Mouse (Mus musculus) erythroblast, embryonic 14.5 days (primary cell): ENCODE measurements around the gene Ppa1. TPM values are rescaled to one million over a fixed set of nuclear protein-coding genes. Genes with fewer than 3 reads are reported as not detected.
"Not testable (repeated sequence)": the region's sequence is repeated elsewhere in the genome, so short reads cannot be mapped to it uniquely, and the experiment has no call there.

ENCODE experiments used
- H3K27me3 ChIP-seq: 2 replicates; pipeline ENCODE4 v1.6.1; 2012; ENCODE audit warnings: inconsistent platforms; ENCODE audit not compliant: control insufficient read depth
- H3K36me3 ChIP-seq: 2 replicates; pipeline ENCODE4 v1.6.1; 2012; ENCODE audit warnings: mild to moderate bottlenecking, inconsistent platforms; ENCODE audit not compliant: control insufficient read depth
- H3K4me1 ChIP-seq: 2 replicates; pipeline ENCODE4 v1.6.1; 2012; ENCODE audit warnings: inconsistent platforms; ENCODE audit not compliant: control insufficient read depth
- H3K4me3 ChIP-seq: replicated peaks from 2 replicates; pipeline ENCODE3; 2012; ENCODE audit warnings: moderate library complexity, mild to moderate bottlenecking, inconsistent platforms
- H3K9me3 ChIP-seq: 2 replicates; pipeline ENCODE4 v1.6.1; 2012; ENCODE audit warnings: low read length, inconsistent platforms, mixed read lengths; ENCODE audit not compliant: control insufficient read depth
- GATA1 ChIP-seq: IDR thresholded peaks from 2 replicates; pipeline ENCODE4 v1.6.1; 2012; ENCODE audit warnings: low read length, inconsistent platforms, mixed read lengths
- TAL1 ChIP-seq: IDR thresholded peaks from 3 replicates; pipeline ENCODE4 v1.6.1; 2012; ENCODE audit warnings: low read length, inconsistent platforms, mixed read lengths
- polyA plus RNA-seq: library from polyadenylated mRNA; stranded (reverse); fragments of >175 nt; gene quantifications from 2 replicates; pipeline ENCODE4 v1.2.3, GENCODE M21; 2012

The Ppa1 gene
- polyA plus RNA-seq, 1 experiment = 2.1 TPM

DNA sequence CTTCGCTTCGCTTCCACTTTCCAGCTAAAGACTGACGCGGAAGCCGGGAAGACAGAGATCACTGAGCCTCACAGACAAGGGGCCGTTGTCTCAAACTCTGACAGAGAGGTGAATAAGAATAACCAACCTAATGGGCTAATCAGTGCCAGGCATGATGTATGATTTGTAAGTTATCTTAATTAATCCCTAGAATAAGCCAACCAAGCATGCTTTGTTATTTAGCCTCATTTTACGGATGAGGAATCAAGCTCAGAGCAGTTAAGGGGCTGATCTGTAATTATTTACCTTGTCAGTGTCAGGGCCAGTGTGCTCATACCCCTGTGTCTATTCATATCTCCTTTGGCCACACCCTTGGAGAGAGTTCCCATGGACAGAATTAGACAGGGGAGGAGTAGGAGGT is 34.0 kb upstream of the Ppa1 start:
- H3K4me1 ChIP-seq = no peaks in the 10 kb centered on the region
- TF ChIP-seq GATA1 = no peak
- TF ChIP-seq TAL1 = no peak
- H3K27me3 ChIP-seq = peaks cover 2% of the 10 kb centered on the region; the same call in 1 of the 2 replicates
- no peaks in the 10 kb centered on the region for H3K36me3 ChIP-seq
- no peak overlapping the region for H3K4me3 ChIP-seq
- H3K9me3 ChIP-seq = peaks cover 2% of the 10 kb centered on the region; the same call in 1 of the 2 replicates

DNA sequence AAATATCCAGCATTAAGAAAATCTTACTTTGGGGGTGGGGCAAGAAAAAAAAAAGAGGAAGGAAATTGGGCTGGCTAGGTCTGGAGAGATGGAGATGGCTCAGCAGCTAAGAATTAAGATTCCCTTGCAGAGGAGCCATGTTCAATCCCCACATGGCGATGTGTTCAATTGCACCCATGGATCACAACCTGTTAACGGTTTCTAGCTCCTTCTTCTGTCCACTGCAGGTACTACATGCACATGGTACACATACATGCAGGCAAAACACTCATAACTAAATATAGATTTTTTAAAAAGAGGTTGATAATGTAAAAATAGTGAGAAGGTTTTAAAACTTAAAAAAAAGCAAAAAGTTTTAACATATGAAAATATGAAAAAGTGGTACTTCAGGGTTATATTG is 29.8 kb upstream of the Ppa1 start:
- Histone ChIP-seq H3K36me3 (no peaks in the 10 kb centered on the region), H3K4me1 (no peaks in the 10 kb centered on the region), H3K9me3 (no peaks in the 10 kb centered on the region), H3K27me3 (no peaks in the 10 kb centered on the region; the same call in 1 of the 2 replicates), H3K4me3 (no peak overlapping the region)
- TF ChIP-seq GATA1 = no peak
- TF ChIP-seq TAL1 = no peak

DNA sequence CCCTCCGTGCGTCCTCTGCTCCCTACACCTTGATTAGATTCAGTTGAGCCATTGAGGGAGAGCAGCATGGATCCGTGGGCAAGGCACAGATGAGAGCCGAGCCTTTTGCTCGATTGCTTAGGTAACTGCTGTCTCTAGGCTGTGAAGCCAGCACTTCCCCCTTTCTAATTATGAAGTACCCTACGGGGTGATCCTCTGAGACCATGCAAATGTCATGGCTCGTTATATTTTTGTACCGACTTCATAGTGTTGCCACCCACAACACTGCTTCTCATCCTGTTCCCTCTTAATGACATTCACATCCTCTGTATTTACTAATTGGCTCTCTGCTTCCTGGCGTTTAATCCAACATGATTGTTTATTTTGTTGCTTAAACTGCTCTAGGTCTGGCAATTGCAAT is 26.7 kb upstream of the Ppa1 start:
- TF ChIP-seq TAL1 (no peak), GATA1 (no peak)
- H3K27me3 ChIP-seq = peaks cover 24% of the 10 kb centered on the region
- no peaks in the 10 kb centered on the region for H3K9me3 ChIP-seq
- no peak overlapping the region for H3K4me3 ChIP-seq
- no peaks in the 10 kb centered on the region; the same call in 1 of the 2 replicates for H3K4me1 ChIP-seq
- no peaks in the 10 kb centered on the region for H3K36me3 ChIP-seq

DNA sequence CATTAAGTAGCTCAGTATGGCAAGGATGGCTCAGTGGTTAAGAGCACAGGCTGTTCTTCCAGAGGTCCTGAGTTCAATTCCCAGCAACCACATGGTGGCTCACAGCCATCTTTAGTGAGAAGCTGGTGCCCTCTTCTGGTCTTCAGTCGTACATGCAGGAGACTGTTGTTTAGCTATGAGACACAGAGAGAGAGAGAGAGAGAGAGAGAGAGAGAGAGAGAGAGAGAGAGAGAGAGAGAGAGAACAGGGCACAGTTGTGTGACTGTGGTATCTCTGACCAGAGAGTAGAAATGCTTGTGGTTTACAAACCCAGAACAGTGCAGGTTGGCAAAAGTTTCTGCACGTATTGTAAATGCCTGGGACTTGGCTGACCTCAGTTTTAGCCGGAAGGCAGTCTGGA is 24.5 kb upstream of the Ppa1 start:
- H3K36me3 ChIP-seq, H3K4me1 ChIP-seq, H3K4me3 ChIP-seq, H3K9me3 ChIP-seq: not testable (repeated sequence)
- peaks cover 26% of the 10 kb centered on the region for H3K27me3 ChIP-seq

DNA sequence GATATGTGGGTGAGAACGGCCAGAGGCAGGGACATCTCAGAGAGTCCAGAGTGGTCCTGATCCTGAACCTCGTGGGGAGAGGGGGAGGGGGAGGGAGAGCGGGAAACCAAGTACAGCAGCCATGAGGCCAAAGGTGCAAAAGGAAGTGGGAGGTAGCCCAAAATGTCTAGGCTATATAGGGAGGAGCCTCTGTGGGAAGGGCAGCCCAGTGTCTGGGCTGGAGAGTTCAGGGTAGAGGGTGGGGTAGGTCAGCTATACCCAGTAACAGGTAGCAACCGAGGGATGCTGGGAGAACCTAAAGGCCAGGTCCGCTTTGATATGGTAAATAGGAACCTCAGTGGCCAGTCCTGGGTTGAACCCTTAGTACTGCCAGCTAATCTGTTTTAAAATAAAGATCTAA is 23.6 kb upstream of the Ppa1 start:
- Histone ChIP-seq H3K27me3 (peaks cover 26% of the 10 kb centered on the region), H3K36me3 (no peaks in the 10 kb centered on the region), H3K4me3 (no peak overlapping the region), H3K4me1 (no peaks in the 10 kb centered on the region; the same call in 1 of the 2 replicates), H3K9me3 (no peaks in the 10 kb centered on the region)
- TF ChIP-seq TAL1 = no peak
- no peak for TF ChIP-seq GATA1

DNA sequence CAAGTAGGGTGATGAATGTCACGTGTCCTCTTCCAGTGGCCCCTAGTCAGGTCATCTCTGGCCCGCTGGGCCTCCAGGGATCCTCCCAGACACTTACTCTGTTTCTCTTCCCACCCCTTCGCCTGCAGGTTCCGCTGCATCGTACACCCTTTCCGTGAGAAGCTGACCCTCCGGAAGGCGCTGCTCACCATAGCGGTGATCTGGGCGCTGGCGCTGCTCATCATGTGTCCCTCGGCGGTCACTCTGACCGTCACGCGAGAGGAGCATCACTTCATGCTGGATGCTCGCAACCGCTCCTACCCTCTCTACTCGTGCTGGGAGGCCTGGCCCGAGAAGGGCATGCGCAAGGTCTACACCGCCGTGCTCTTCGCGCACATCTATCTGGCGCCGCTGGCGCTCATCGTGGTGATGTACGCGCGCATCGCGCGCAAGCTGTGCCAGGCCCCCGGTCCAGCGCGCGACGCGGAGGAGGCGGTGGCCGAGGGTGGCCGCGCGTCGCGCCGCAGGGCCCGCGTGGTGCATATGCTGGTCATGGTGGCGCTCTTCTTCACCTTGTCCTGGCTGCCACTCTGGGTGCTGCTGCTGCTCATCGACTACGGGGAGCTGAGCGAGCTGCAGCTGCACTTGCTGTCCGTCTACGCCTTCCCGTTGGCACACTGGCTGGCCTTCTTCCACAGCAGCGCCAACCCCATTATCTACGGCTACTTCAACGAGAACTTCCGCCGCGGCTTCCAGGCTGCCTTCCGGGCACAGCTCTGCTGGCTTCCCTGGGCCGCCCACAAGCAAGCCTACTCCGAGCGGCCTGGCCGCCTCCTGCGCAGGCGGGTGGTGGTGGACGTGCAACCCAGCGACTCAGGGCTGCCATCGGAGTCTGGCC is 22.7 kb upstream of the Ppa1 start:
- H3K27me3 ChIP-seq = peaks cover 26% of the 10 kb centered on the region
- no peaks in the 10 kb centered on the region; the same call in 1 of the 2 replicates for H3K4me1 ChIP-seq
- TF ChIP-seq TAL1 (no peak), GATA1 (no peak)
- H3K4me3 ChIP-seq = no peak overlapping the region
- no peaks in the 10 kb centered on the region for H3K9me3 ChIP-seq
- no peaks in the 10 kb centered on the region for H3K36me3 ChIP-seq

DNA sequence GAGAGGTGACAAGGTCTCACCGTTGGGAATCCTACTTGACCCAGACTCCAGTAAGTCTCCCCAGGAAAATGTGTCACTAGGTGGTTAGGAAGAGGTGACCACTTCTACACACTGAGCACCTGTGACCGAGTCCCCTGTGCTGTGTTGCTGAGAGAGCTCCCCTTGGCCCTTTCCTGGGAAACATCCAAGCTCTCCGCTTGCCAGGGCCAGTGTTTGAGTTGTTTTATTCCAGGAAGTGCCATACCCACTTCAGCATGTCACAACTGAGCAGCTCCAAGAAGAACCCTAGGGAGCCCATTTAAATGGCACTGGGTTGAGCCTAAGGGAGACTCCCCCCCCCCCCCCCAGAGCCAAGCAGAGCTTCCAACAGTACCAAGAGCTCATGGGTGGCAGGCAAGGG is 21.8 kb upstream of the Ppa1 start:
- H3K27me3 ChIP-seq = peaks cover 26% of the 10 kb centered on the region

DNA sequence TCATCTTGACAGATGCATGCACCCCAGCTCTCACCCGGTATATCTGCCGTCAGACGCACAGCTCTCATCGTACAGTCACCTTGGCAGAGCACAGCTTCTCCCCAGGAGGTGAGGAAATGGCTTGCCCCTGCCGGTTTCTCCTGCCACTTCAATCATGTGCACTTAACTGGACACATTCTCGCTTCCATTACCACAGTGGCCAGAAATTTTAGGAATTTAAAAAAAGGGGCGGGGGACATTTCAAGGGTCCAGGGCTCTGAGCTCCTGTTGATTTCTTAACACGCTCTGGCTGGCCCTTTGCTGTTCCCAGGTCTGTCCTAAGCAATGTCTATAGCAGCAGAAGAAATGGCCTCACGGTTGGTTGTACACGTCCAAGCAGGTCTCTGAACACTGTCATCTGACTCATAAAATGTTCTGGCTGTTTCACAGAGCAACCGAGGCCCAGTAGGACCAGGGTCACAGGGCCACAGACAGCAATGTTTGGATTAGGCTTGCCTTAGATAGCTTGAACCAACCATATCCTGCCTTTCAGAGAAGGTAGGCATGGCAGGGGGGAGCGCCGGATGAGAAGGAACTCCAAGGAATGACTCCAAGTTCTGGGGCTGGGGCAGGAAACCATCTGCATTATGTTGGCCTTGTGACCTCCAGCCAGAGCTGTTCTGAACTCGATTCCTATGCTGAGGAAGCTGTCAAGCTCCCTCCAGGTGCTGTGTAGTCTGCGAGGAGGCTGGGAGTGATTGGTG is 21.0 kb upstream of the Ppa1 start:
- Histone ChIP-seq H3K9me3 (no peaks in the 10 kb centered on the region), H3K4me3 (no peak overlapping the region), H3K36me3 (no peaks in the 10 kb centered on the region), H3K4me1 (no peaks in the 10 kb centered on the region; the same call in 1 of the 2 replicates), H3K27me3 (peaks cover 26% of the 10 kb centered on the region)
- TF ChIP-seq TAL1 (no peak), GATA1 (no peak)

More for the DNA sequence above, 21.8 kb upstream of the Ppa1 start:
- Histone ChIP-seq H3K9me3 (no peaks in the 10 kb centered on the region), H3K36me3 (no peaks in the 10 kb centered on the region), H3K4me3 (no peak overlapping the region), H3K4me1 (no peaks in the 10 kb centered on the region; the same call in 1 of the 2 replicates)
- TF ChIP-seq GATA1 = no peak
- no peak for TF ChIP-seq TAL1

DNA sequence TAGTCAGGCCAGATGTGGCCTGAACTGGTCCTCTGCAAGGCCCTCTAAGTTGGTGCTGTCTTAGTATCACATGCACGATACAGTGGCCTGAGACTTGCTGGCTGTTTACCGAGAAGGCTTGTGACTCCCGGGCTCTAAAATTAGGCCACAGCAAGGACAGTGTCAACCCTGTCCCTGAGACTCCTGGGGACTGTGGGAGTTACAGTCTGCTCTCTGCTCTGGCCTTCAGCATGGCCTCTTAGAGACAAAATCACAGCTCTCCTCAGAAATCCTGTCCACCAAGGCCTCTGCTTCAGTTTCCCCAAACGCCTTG is 20.5 kb upstream of the Ppa1 start:
- H3K9me3 ChIP-seq = no peaks in the 10 kb centered on the region
- H3K4me1 ChIP-seq = no peaks in the 10 kb centered on the region; the same call in 1 of the 2 replicates
- H3K27me3 ChIP-seq = peaks cover 26% of the 10 kb centered on the region
- H3K36me3 ChIP-seq = no peaks in the 10 kb centered on the region
- no peak overlapping the region for H3K4me3 ChIP-seq
- no peak for TF ChIP-seq TAL1
- TF ChIP-seq GATA1 = no peak
